Mouse (Mus musculus): ENCODE results near the gene 1810049J17Rik.

- TF ChIP-seq CTCF (IDR thresholded peaks at IDR 0.05) = no peak
- no peak for TF ChIP-seq EP300 (IDR thresholded peaks at IDR 0.05)
Measured at GRCm38 (mm10) chr15:12364096-12364495, 42.4 kb upstream of the 1810049J17Rik start.

Data from lung, postnatal 0 days (tissue).